Mouse (Mus musculus) megakaryocyte, embryonic 14.5 days (primary cell): ENCODE measurements around the gene Cfap299.

Experiments
- FLI1 ChIP-seq: IDR thresholded peaks from 2 replicates; pipeline ENCODE4 v1.6.1; 2012; ENCODE audit warnings: low read length, inconsistent platforms, mixed read lengths
- GATA1 ChIP-seq: IDR thresholded peaks from 3 replicates; pipeline ENCODE4 v1.6.1; 2012; ENCODE audit warnings: mixed read lengths, low read length, inconsistent platforms, borderline replicate concordance

- TF ChIP-seq GATA1, result no peak
- TF ChIP-seq FLI1, result no peak
Observed at GRCm38 (mm10) chr5:98566461-98567193, 237.5 kb downstream of the Cfap299 start.
